Mouse (Mus musculus): ENCODE results near the gene Rhbdd1. TPM values are rescaled to one million over a fixed set of nuclear protein-coding genes. Genes with fewer than 3 reads are reported as not detected.

Rhbdd1 gene
- polyA plus RNA-seq, 1 experiment from 2014 or later, result 8.7 TPM

GRCm38 (mm10) chr1:82371636-82372428 lies 55.6 kb downstream of the Rhbdd1 start:
- H3K9me3 ChIP-seq, result no peaks in the 10 kb centered on the region
- H3K27me3 ChIP-seq (replicated peaks), result peaks cover 26% of the 10 kb centered on the region
- 0 out of 2 replicates have a peak, but pooled peaks cover 3% of the 10 kb centered on the region for H3K4me1 ChIP-seq
- peaks cover 3% of the 10 kb centered on the region; the same call in 1 of the 2 replicates for H3K36me3 ChIP-seq
- no peak overlapping the region for H3K4me2 ChIP-seq
- no peak overlapping the region for H3K9ac ChIP-seq
- H3K4me3 ChIP-seq, result no peak overlapping the region
- 70% methylated on average over 5 of the region's 5 CpGs for WGBS
- H3K27ac ChIP-seq (replicated peaks), result no peak overlapping the region
- no peak for ATAC-seq (ENCODE audit: extremely low read depth, insufficient number of reproducible peaks, low FRiP score, low TSS enrichment)

- H3K9me3 ChIP-seq, result no peaks in the 10 kb centered on the region
- 72% methylated on average over 8 of the region's 8 CpGs for WGBS
- no peak for ATAC-seq (ENCODE audit: extremely low read depth, insufficient number of reproducible peaks, low FRiP score, low TSS enrichment)
Observed at GRCm38 (mm10) chr1:82373924-82374323, 57.7 kb downstream of the Rhbdd1 start.

GRCm38 (mm10) chr1:82374831-82375358 lies 58.6 kb downstream of the Rhbdd1 start:
- no peak overlapping the region for H3K4me3 ChIP-seq
- no peak overlapping the region for H3K27ac ChIP-seq (replicated peaks)
- no peaks in the 10 kb centered on the region for H3K9me3 ChIP-seq
- no peak overlapping the region for H3K4me2 ChIP-seq
- 0 out of 2 replicates have a peak, but pooled peaks cover 3% of the 10 kb centered on the region for H3K4me1 ChIP-seq
- peaks cover 3% of the 10 kb centered on the region; the same call in 1 of the 2 replicates for H3K36me3 ChIP-seq
- H3K9ac ChIP-seq, result no peak overlapping the region
- H3K27me3 ChIP-seq (replicated peaks), result peaks cover 6% of the 10 kb centered on the region; the same call in 1 of the 2 replicates
- ATAC-seq (ENCODE audit: extremely low read depth, insufficient number of reproducible peaks, low FRiP score, low TSS enrichment), result no peak
- WGBS, result 47% methylated on average over 3 of the region's 4 CpGs

More at GRCm38 (mm10) chr1:82373924-82374323, 57.7 kb downstream of the Rhbdd1 start:
- 0 out of 2 replicates have a peak, but pooled peaks cover 3% of the 10 kb centered on the region for H3K4me1 ChIP-seq
- no peak overlapping the region for H3K4me2 ChIP-seq
- peaks cover 9% of the 10 kb centered on the region; the same call in 1 of the 2 replicates for H3K27me3 ChIP-seq (replicated peaks)
- H3K4me3 ChIP-seq, result no peak overlapping the region
- no peak overlapping the region for H3K27ac ChIP-seq (replicated peaks)
- H3K9ac ChIP-seq, result no peak overlapping the region
- peaks cover 3% of the 10 kb centered on the region; the same call in 1 of the 2 replicates for H3K36me3 ChIP-seq

- no peaks in the 10 kb centered on the region; the same call in 1 of the 2 replicates for H3K36me3 ChIP-seq
- ATAC-seq (ENCODE audit: extremely low read depth, insufficient number of reproducible peaks, low FRiP score, low TSS enrichment), result no peak
- WGBS, result 78% methylated on average over 3 of the region's 3 CpGs
Observed at GRCm38 (mm10) chr1:82375452-82375851, 59.2 kb downstream of the Rhbdd1 start.

GRCm38 (mm10) chr1:82381946-82382345 lies 65.7 kb downstream of the Rhbdd1 start:
- 78% methylated on average over 4 of the region's 4 CpGs for WGBS
- Histone ChIP-seq H3K4me3 (no peak overlapping the region), H3K4me1 (peaks cover 13% of the 10 kb centered on the region), H3K9me3 (no peaks in the 10 kb centered on the region), H3K4me2 (no peak overlapping the region), H3K27ac (replicated peaks) (no peak overlapping the region), H3K36me3 (peaks cover 3% of the 10 kb centered on the region; the same call in 1 of the 2 replicates), H3K27me3 (replicated peaks) (no peaks in the 10 kb centered on the region), H3K9ac (no peak overlapping the region)
- no peak for ATAC-seq (ENCODE audit: extremely low read depth, insufficient number of reproducible peaks, low FRiP score, low TSS enrichment)

More at GRCm38 (mm10) chr1:82375452-82375851, 59.2 kb downstream of the Rhbdd1 start:
- 0 out of 2 replicates have a peak, but pooled peaks cover 3% of the 10 kb centered on the region for H3K4me1 ChIP-seq
- no peak overlapping the region for H3K4me3 ChIP-seq
- no peak overlapping the region for H3K4me2 ChIP-seq
- no peak overlapping the region for H3K27ac ChIP-seq (replicated peaks)
- H3K9me3 ChIP-seq, result no peaks in the 10 kb centered on the region
- no peak overlapping the region for H3K9ac ChIP-seq
- peaks cover 1% of the 10 kb centered on the region; the same call in 1 of the 2 replicates for H3K27me3 ChIP-seq (replicated peaks)

GRCm38 (mm10) chr1:82384106-82384505 lies 67.9 kb downstream of the Rhbdd1 start:
- H3K9me3 ChIP-seq, result no peaks in the 10 kb centered on the region
- ATAC-seq (ENCODE audit: extremely low read depth, insufficient number of reproducible peaks, low FRiP score, low TSS enrichment), result no peak
- H3K4me2 ChIP-seq, result no peak overlapping the region
- H3K27me3 ChIP-seq (replicated peaks), result no peaks in the 10 kb centered on the region
- peaks cover 3% of the 10 kb centered on the region; the same call in 1 of the 2 replicates for H3K36me3 ChIP-seq
- peaks cover 19% of the 10 kb centered on the region for H3K4me1 ChIP-seq
- no peak overlapping the region for H3K27ac ChIP-seq (replicated peaks)
- H3K4me3 ChIP-seq, result no peak overlapping the region
- 72% methylated on average over 2 of the region's 2 CpGs for WGBS
- no peak overlapping the region for H3K9ac ChIP-seq

- no peak overlapping the region for H3K4me2 ChIP-seq
- peaks cover 24% of the 10 kb centered on the region for H3K4me1 ChIP-seq
- H3K4me3 ChIP-seq, result no peak overlapping the region
- H3K27me3 ChIP-seq (replicated peaks), result no peaks in the 10 kb centered on the region
- no peaks in the 10 kb centered on the region for H3K9me3 ChIP-seq
- H3K27ac ChIP-seq (replicated peaks), result no peak overlapping the region
- ATAC-seq (ENCODE audit: extremely low read depth, insufficient number of reproducible peaks, low FRiP score, low TSS enrichment), result no peak
- WGBS, result 51% methylated on average over 9 of the region's 9 CpGs
- peaks cover 3% of the 10 kb centered on the region; the same call in 1 of the 2 replicates for H3K36me3 ChIP-seq
- H3K9ac ChIP-seq, result no peak overlapping the region
Observed at GRCm38 (mm10) chr1:82385054-82385453, 68.8 kb downstream of the Rhbdd1 start.

GRCm38 (mm10) chr1:82385827-82386230 lies 69.6 kb downstream of the Rhbdd1 start:
- Histone ChIP-seq H3K4me3 (no peak overlapping the region), H3K9me3 (no peaks in the 10 kb centered on the region), H3K4me1 (peaks cover 24% of the 10 kb centered on the region), H3K9ac (no peak overlapping the region), H3K36me3 (peaks cover 3% of the 10 kb centered on the region; the same call in 1 of the 2 replicates), H3K27ac (replicated peaks) (no peak overlapping the region), H3K27me3 (replicated peaks) (no peaks in the 10 kb centered on the region), H3K4me2 (no peak overlapping the region)
- no peak for ATAC-seq (ENCODE audit: extremely low read depth, insufficient number of reproducible peaks, low FRiP score, low TSS enrichment)
- WGBS, result 44% methylated on average over 4 of the region's 4 CpGs

- ATAC-seq (ENCODE audit: extremely low read depth, insufficient number of reproducible peaks, low FRiP score, low TSS enrichment), result no peak
- 83% methylated on average over 6 of the region's 6 CpGs for WGBS
- H3K9me3 ChIP-seq, result no peaks in the 10 kb centered on the region
- no peak overlapping the region for H3K27ac ChIP-seq (replicated peaks)
- no peak overlapping the region for H3K4me3 ChIP-seq
- no peaks in the 10 kb centered on the region for H3K27me3 ChIP-seq (replicated peaks)
- peaks cover 3% of the 10 kb centered on the region; the same call in 1 of the 2 replicates for H3K36me3 ChIP-seq
- peaks cover 24% of the 10 kb centered on the region for H3K4me1 ChIP-seq
- no peak overlapping the region for H3K9ac ChIP-seq
- H3K4me2 ChIP-seq, result no peak overlapping the region
Observed at GRCm38 (mm10) chr1:82386814-82387771, 70.8 kb downstream of the Rhbdd1 start.

- Histone ChIP-seq H3K4me1 (peaks cover 24% of the 10 kb centered on the region), H3K36me3 (no peaks in the 10 kb centered on the region), H3K4me2 (peak overlapping the region; percentile 22; the same call in 1 of the 2 replicates), H3K27me3 (replicated peaks) (no peaks in the 10 kb centered on the region), H3K9me3 (no peaks in the 10 kb centered on the region), H3K9ac (no peak overlapping the region), H3K4me3 (no peak overlapping the region), H3K27ac (replicated peaks) (no peak overlapping the region)
- WGBS, result 36% methylated on average over 7 of the region's 7 CpGs
- no peak for ATAC-seq (ENCODE audit: extremely low read depth, insufficient number of reproducible peaks, low FRiP score, low TSS enrichment)
Observed at GRCm38 (mm10) chr1:82389371-82389770, 73.1 kb downstream of the Rhbdd1 start.

Data from heart, embryonic 13.5 days (tissue).